Mouse (Mus musculus) spleen, adult 2 months (tissue): ENCODE data around the gene Calm4.

Source experiments
- CTCF ChIP-seq: fragments of 200-500 bp; IDR thresholded peaks from 2 replicates; pipeline ENCODE4 v1.5.1; 2011; ENCODE audit warnings: mild to moderate bottlenecking, inconsistent platforms; ENCODE audit not compliant: insufficient read depth, insufficient read length, insufficient replicate concordance; ENCODE audit errors: extremely low read depth
- POLR2A ChIP-seq: fragments of 200-500 bp; IDR thresholded peaks from 2 replicates; pipeline ENCODE4 v1.6.1; 2011; ENCODE audit warnings: low read depth, low read length, inconsistent platforms

DNA sequence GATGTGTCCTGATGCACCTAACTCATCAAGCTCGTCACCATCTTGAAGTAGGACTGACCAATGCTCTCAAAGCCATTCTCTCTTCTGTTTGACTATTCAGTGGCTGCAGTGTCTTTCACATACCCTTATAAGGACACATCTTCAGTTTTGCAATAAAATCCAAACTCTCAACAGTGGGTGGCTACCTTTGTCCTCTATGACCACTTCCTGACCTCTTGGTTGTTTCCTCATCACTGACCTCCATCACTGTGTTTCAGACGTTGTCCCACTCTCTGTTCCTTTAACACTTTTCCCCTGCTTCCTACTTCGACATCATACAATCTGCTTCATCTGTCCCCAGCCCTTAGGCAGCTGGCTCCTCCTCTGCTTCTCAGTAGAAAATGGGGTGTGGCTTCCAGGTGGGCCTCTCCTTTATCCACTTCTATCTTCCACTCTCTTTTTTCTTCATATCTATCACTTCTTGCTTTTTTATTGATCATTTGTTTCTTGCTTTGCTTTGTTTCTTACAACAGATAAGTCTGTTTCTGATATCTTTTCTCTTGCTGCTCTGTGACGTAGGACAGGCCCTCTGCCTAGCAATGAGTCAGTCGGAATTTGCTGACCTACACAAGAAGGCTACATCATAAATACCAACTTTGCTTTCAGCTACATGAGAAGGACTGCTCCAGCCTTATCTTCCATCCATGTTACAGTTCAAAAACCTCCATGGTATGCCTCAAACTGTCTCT is 19.4 kb upstream of the Calm4 start:
- TF ChIP-seq CTCF, result no peak
- no peak for TF ChIP-seq POLR2A
